Mouse (Mus musculus) adrenal gland, postnatal 36 days (tissue): ENCODE data around the gene Dlgap1. TPM values are rescaled to one million over a fixed set of nuclear protein-coding genes. Genes with fewer than 3 reads are reported as not detected.

Experiments used
- DNase-seq, 2 experiments: peaks; one replicate each; pipeline ENCODE4 v3.0.0; 2021; ENCODE audit warnings: mixed read lengths in 1 of 2
- total RNA-seq, 2 experiments: library from RNA; stranded (reverse); gene quantifications; 2 replicates each; pipeline ENCODE4 v1.2.3; 2021

Dlgap1 gene
- total RNA-seq, 2 experiments from 2014 or later: 37.2 to 54.1 TPM

GRCm38 (mm10) chr17:70339821-70340220 is 370.9 kb downstream of the Dlgap1 start:
- peak; percentile 40 to 42 for DNase-seq

GRCm38 (mm10) chr17:70341230-70341629 is 372.4 kb downstream of the Dlgap1 start:
- DNase-seq: no peak

- peak in 1 of 2 experiments; percentile 37 for DNase-seq
Observed at GRCm38 (mm10) chr17:70341920-70342319, 373.0 kb downstream of the Dlgap1 start.

- DNase-seq: no peak
Observed at GRCm38 (mm10) chr17:70347403-70347802, 378.5 kb downstream of the Dlgap1 start.

- DNase-seq: no peak
Observed at GRCm38 (mm10) chr17:70363561-70363960, 394.7 kb downstream of the Dlgap1 start.

GRCm38 (mm10) chr17:70363971-70364370 is 395.1 kb downstream of the Dlgap1 start:
- DNase-seq: no peak

- DNase-seq: no peak
Observed at GRCm38 (mm10) chr17:70369124-70369523, 400.3 kb downstream of the Dlgap1 start.

GRCm38 (mm10) chr17:70377020-70377419 is 408.1 kb downstream of the Dlgap1 start:
- DNase-seq: peak; percentile 40 to 45

GRCm38 (mm10) chr17:70388447-70388846 is 419.6 kb downstream of the Dlgap1 start:
- no peak for DNase-seq

- DNase-seq: peak; percentile 41 to 60
Observed at GRCm38 (mm10) chr17:70397220-70397619, 428.3 kb downstream of the Dlgap1 start.

GRCm38 (mm10) chr17:70397708-70398107 is 428.8 kb downstream of the Dlgap1 start:
- no peak for DNase-seq

GRCm38 (mm10) chr17:70401909-70402308 is 433.0 kb downstream of the Dlgap1 start:
- no peak for DNase-seq

GRCm38 (mm10) chr17:70403750-70404149 is 434.9 kb downstream of the Dlgap1 start:
- DNase-seq: no peak

- DNase-seq: no peak
Observed at GRCm38 (mm10) chr17:70414202-70414601, 445.3 kb downstream of the Dlgap1 start.

- DNase-seq: no peak
Observed at GRCm38 (mm10) chr17:70427866-70428265, 459.0 kb downstream of the Dlgap1 start.

GRCm38 (mm10) chr17:70429746-70430451 is 461.0 kb downstream of the Dlgap1 start:
- peak; percentile 75 to 78 for DNase-seq

GRCm38 (mm10) chr17:70430452-70430787 is 461.5 kb downstream of the Dlgap1 start:
- peak; percentile 49 to 65 for DNase-seq

GRCm38 (mm10) chr17:70432834-70433233 is 464.0 kb downstream of the Dlgap1 start:
- no peak for DNase-seq

- no peak for DNase-seq
Observed at GRCm38 (mm10) chr17:70434549-70434948, 465.7 kb downstream of the Dlgap1 start.

- no peak for DNase-seq
Observed at GRCm38 (mm10) chr17:70435612-70436011, 466.7 kb downstream of the Dlgap1 start.

- DNase-seq: no peak
Observed at GRCm38 (mm10) chr17:70437229-70437628, 468.4 kb downstream of the Dlgap1 start.

GRCm38 (mm10) chr17:70442976-70443375 is 474.1 kb downstream of the Dlgap1 start:
- DNase-seq: no peak

GRCm38 (mm10) chr17:70446451-70446850 is 477.6 kb downstream of the Dlgap1 start:
- no peak for DNase-seq

GRCm38 (mm10) chr17:70455036-70455435 is 486.2 kb downstream of the Dlgap1 start:
- no peak for DNase-seq
